Mouse (Mus musculus): Measurements from ENCODE around the gene Atat1. TPM values are rescaled to one million over a fixed set of nuclear protein-coding genes. Genes with fewer than 3 reads are reported as not detected.

Atat1 gene
- total RNA-seq, 2 experiments from 2014 or later, result 6.0 to 10.7 TPM

DNA sequence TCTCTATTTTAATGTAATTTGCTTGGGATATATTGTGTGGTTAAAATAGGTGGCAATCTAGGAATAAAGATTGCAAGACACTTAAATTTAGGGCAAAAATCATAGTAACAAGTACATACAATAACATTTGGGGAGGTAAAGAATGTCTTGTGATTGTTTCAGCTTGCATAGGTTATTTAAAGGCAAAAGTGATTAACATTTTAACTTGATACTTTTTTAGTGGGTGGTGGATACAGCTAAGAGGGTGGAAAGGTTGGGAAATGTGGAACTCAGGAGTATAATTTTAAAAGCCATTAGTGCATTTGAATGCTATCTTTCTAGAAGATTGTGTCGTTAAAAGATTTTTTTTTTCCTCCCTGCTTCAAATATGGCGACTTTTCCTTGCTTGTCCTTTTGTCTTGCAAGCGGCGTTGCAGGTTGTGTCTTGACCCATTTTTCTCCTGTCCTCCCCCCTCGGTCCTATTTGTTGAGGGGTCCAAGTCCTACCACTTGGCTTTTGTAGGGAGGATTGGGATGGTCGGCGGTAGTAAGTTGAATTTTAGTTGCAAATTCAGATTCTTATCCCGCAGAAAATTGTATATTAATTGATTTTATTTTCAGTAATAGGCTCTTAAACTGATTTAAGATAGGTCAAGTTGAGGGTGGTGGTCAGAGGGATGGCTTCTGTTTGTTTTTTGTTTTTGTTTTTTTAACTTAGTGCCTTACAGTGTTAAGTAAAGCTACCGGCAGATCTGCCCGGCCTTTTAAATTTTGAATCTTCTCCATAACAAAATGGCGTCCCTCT lies 8.6 kb upstream of the Atat1 start:
- no peak for ATAC-seq (replicated peaks; ENCODE audit: poor library complexity)

DNA sequence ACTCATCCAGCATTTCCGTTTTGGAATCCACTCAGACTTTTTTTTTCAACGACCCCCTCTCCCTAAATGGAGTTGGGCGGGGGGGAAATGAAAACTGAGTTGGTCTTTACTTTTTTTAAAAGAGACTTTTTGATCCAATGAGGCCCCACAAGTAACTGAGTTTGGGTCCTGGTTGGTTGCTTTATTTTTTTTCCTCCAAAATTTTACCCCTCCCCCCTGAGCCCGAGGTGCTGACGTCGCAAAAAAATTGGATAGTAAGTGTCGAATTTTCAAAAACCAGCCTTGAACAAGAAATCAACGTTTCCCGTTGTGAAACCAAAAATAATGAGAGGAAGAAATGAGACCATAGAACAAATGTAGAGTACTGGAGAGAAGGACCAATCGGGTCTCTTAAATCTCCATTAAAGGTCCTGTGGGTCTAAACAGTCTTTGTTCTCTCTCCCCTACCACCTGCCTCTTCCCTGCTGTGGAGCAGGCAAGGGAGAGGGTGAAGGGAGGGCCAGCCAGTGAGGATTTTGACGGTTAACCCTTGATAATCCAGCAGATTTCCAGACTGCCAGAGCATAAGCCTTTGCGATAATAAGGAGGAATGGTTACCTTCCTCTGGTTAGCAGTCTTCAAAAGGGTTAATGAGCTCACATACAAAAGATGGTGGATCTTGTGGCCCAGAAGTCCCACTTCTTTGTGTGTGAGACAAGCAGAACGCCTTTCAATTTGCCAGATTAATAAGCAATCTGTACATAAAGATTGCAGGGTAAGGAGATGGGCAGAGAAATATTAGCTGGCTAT lies 7.8 kb upstream of the Atat1 start:
- no peak for ATAC-seq (replicated peaks; ENCODE audit: poor library complexity)

DNA sequence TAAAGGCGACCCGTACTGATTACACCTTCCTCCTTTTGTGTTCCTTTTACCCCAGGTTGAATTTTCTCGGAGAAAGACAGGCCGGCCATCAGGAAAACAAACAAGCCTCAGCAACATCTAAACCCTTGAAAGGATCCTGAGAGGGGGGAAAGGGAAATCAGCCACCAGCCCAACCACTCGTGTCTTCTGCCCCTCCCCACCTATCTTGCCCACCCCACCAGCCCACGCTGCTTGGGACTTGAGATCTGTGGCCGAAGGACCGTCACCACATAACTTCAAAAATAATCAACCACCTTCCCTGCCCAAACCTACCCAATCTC lies 7.2 kb upstream of the Atat1 start:
- ATAC-seq (replicated peaks; ENCODE audit: poor library complexity), result no peak

DNA sequence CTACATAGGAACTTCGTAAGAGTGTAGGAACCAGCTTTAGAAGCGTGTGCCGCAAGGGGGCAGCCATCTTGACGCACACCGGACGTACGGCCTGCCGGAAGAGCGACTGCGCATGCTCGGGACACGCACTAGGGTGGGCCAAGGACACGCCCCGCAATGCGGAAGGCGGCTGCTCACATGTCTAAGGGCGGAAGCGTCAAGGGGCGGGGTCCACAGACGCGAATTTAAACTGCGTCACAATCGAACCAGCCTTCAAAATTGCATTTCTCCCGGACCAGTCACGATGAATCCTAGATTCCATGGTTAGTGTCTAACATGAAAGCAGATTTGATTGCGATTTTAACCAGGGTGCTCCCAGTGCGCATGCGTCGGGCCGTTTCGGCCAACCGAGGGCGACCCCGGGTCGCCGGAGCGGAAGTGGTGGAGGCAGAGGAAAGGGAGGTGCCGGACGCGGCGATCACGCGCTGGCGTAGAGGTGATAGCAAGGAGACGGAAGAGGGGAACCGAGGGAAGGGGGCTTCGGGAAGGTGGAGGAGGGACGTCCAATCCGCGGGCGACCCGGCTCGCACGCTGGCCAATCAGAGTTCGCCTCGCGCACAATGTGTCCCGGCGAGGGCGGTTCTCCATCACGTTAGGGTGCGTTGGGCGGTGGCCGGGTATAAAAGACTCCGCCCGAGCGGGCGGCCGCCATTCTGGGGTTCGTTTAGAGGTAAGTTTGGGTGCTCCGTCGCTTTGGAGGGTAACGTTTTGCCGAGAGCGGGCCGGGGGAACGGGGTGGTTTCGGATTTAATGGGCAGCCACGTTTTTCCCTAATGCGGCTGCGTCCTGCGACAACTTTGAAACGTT lies 6.6 kb upstream of the Atat1 start, which contains the start of the genes Mrps18b and Ppp1r10:
Gene Mrps18b (minus strand): TSS at position 93 of the 846 bp plus-strand sequence.
Gene Ppp1r10 (plus strand): TSS at position 138 of the 846 bp plus-strand sequence.
- ATAC-seq (replicated peaks; ENCODE audit: poor library complexity), result peak; percentile 72

DNA sequence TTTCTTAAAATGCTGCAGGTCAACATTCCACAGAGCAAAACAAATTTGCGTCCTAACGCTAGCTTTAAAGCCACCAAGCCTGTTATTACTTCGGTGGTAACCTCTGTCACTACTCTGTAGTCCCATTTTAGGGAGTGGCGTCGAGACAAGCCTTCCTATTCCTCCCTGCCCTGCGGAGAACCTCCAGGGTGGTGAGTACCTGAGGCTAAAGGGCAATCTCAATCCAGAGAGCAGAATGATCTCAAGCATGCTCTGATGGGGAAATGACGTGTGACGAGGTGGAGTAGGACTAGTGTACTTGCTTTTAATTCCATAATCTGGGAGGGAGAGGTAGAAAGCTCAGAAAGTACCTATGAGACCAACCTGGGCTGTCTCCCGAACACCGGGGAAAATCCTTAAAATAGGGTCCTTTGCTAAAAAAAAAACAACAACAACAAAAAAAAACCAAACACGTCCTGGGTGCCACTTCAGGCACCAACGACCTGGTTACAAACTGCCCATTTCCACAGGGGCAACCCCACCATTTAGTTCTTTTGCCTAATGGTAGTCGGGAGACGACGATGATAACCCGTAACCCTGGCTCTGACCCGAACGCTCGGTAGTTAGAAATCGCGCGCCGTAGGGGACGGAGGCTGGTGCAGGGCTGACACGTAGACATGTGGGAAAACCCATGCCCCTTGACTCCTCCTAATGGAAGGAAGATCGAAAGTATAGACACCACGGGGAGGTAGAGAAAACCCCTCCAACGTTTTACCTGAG lies 5.8 kb upstream of the Atat1 start:
- peak; percentile 1 for ATAC-seq (replicated peaks; ENCODE audit: poor library complexity)

DNA sequence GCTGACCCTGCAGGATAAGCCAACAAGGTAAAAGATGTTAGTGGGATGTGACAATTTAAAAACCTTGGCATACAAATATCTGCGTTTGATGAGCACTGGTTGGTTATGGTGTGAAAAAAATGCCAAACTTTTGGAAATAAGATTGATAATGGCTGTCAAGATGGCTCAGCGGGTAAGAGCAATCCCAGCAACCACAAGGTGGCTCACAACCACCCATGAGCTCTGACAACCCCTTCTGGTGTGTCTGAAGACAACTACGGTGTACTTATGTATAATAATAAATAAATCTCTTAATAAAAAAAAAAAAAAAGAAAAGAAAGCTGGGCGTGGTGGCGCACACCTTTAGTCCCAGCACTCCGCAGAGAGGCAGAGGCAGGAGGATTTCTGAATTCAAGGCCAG lies 5.1 kb upstream of the Atat1 start:
- no peak for ATAC-seq (replicated peaks; ENCODE audit: poor library complexity)

DNA sequence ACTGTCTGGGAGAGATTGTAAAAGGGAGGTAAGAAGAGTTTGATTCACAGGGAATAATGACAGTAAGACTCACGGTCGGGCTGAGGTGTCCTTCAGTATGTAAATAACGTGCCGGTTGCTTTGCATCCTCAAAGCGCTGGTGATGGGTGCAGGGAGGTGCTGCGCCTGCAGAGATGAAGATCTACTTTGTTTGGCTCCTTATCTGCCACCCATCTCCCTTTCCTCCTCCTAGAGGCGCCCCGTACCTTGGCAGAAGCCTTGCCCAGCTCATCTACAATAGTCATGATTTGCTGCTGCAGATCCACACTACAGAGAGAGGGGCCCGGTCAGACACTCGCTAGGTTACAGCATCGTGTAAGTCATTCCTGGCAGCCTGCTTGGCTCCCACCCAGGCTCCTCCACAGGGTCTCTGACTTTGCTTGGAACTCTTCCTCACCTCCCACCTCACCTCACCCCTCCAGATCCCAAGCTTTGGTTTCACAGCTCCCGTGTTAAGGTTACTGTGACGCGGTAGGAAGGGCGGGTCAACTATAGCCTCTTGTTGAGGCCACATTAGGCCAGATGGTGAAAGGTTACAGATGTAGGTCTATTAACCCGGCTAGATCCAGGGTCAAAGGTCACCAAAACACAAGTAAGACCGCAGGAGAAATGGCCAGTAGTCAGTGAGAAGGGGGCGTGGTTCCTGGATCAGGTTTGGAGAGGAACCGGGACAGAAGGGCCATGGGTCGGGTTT lies 523 bp downstream of the Atat1 start:
- peak; percentile 25 for ATAC-seq (replicated peaks; ENCODE audit: poor library complexity)

DNA sequence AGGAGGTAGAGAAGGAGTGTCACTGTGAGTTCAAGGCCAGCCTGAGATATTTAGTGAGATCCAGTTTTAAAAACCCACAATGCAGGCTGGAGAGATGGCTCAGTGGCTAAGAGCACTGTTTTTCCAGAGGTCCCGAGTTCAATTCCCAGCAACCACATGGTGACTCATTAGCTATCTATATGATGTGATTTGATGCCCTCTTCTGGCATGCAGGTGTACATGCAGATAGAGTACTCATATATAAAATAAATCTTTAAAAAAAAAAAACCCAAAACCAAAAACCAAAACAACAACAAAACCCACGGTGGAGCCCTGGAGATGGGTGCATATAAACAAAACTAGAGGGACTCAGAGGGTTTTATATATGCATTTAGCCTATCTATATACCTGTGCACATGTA lies 2.3 kb downstream of the Atat1 start:
- no peak for ATAC-seq (replicated peaks; ENCODE audit: poor library complexity)

DNA sequence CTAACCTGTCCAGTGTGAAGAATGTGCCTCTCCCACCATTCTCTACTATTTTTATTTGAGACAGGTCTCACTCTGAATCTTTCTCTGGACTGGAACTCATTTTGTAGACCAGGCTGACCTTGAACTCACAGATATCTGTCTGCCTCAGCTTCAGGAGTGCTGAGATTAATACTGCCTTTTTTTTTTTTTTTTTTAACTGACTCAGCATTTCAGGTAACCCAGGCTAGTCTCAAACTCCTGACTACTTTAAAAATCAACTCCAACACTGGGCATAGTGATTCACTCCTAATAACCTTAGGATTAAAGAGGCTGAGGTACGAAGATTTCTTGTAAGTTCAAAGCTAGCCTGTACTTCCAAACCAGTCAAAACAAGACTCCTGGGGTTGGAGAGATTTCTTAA lies 4.3 kb downstream of the Atat1 start:
- no peak for ATAC-seq (replicated peaks; ENCODE audit: poor library complexity)

DNA sequence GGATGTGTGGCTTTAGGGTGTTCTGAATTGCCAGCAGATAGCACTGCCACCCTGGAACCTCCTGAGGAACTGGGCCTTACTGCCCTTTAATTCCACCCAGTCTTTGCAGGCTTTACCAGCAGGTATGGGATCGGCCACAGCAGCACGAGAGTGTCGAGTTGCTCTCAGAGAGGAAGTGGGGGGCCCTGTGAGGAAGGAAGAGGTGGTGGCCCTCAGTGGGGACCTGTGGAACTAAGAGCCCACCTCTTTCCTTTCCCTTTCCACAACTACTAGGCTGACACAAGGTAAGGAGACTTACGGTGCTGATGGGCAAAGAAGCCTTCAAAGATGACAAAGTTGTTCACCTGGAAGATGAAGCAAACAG lies 5.9 kb downstream of the Atat1 start:
- ATAC-seq (replicated peaks; ENCODE audit: poor library complexity), result peak; percentile 32

DNA sequence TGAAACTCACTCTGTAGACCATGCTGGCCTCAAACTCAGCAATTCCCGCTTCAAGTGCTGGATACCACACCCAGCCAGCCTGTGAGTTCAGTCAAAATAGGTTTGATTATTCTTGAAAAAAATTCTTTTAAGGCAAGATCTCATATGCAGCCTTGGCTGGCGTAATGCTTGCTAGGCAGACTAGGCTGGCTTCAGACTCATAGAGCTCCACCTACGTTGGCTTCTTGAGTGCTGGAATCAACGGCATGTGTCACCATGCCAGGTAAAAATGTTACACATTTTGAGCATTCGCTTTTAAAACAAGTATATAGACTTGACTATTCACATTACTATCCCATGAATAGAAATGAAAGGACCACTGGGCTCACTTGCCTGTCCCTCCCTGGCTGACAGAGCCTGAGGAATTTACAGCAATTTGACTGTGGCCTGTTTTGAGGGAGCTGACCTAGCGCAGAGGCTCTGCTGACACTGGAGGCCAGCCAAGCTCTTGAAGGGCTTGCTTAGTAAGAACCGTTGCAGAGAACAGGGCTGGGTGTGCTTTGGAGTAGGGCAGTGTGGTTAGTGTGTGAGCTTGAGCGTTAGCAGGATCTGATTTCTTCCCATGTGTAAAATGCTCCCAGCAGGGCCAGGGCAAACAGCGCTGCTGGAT lies 6.4 kb downstream of the Atat1 start:
- peak; percentile 56 for ATAC-seq (replicated peaks; ENCODE audit: poor library complexity)

DNA sequence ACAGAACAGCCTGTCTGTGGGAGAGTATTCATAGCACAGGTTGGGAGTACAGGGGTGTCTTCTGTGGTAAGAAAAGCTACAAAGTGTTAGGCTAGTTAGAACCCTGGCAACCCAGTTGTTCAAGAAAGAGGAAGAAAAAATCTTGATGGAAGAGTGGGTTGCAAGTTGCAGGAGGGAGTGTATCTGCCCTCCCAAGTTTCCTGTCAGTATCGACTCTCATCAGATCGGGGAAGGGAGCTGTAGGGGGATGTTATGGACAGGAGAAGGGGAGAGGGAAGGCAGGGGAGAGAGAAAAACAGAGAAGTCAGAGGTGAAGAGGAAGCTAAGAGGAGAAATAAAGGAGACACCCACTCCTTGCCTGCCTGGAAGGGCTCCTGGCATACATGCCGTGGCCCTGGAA lies 9.2 kb downstream of the Atat1 start:
- ATAC-seq (replicated peaks; ENCODE audit: poor library complexity), result no peak

DNA sequence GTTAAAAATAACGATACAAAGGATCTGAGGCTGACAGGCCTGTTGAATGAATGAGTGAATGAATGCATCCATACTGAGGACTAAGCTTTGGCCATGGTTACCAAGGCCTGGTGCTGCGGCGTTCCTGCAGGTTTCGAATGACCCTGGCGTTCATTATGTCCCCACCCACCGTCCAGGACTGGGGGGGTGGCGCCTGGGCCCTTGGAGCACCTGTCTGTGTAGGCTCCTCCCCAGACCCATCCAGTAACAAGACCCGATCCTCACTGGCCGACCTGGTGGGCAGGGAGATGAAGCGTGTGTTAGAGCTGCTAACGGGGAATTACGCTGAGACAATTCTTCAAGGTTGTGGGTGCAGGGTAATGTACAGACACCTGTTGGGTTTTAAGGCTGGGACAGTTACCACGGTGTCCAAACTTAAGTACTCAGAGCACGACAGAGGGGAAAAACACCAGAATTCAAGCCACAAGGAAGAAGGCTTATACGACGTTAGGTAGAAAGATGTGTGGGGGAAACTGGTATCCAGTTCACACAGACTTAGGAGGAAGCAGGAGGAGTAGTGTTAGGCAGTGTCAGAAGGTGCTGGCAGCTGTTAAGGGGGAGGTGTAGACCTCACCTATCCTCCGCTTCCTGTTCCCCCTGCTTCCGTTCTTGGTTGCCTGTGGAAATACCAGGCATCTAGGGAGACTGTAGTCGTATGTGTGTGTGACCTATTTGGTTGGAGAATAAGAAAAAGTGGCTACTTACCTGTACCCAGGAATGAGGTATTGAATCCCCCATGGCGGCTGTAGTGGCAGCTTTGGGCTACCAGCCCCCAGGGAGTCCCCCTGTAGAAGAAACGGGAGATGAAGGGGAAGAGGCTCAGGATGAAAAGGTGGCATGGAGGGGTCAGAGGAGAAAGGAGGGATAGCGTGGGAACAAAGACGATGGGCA lies 12.0 kb downstream of the Atat1 start:
- peak; percentile 21 for ATAC-seq (replicated peaks; ENCODE audit: poor library complexity)

DNA sequence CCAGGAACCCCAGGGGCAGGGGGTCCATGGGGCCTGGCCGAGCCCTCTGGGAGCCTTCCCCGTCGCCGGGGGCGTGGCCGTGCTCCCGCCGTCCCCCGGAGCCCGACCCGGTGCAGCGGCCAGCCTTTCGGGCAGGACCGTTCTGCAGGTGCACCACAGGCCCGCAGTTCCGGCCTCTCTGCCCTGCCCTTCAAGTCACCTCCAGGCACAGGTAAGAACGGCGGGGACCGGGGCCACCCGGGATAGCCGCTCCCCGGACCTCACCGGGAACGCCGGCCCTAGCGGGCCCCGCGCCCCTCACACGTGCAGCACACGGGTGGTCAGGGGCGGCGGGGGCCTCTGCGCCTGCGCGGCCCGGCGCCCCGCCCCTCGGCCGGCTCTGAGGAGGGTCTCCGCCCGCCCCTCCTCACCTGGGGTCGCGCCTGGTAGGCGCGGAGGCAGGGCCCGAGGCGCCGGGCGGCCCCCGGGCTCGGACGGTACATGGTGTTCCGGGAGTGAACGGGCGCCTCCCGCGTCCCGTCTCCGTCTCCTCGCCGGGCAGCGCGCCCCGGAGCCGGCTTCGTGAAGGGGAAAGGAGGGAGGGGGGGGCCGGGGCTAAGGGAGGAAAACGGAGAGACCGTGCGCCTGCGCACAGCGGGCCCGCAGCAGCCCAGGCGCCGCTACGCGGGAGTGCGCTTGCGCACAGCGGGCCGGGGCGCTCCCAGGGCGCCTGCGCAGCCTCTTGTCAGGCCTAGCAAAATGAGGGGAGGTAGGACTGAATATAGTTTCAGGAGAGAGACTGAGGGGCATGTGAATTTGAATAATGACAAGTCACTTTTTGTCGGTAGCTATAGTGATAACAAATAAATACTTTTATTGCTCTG lies 12.9 kb downstream of the Atat1 start, which contains the start of gene 2310061I04Rik:
Gene 2310061I04Rik (minus strand): TSS at position 651 of the 863 bp plus-strand sequence.
- peak; percentile 72 for ATAC-seq (replicated peaks; ENCODE audit: poor library complexity)

DNA sequence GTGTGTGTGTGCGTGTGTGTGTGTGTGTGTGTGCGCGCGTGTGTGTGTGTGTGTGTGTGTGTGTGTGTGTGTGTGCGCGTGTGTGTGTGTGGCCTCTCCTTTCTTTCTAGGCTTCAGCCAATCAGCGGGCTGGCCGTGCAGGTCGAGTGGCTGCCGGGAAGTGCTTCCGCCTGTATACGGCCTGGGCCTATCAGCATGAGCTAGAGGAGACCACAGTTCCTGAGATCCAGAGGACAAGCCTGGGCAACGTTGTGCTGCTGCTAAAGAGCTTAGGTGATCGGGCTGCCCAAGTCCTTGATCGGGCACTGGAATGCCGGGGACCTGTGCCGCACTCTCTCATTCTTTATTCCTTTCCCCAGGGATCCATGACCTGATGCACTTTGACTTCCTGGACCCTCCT lies 22.1 kb downstream of the Atat1 start:
- no peak for ATAC-seq (replicated peaks; ENCODE audit: poor library complexity)

DNA sequence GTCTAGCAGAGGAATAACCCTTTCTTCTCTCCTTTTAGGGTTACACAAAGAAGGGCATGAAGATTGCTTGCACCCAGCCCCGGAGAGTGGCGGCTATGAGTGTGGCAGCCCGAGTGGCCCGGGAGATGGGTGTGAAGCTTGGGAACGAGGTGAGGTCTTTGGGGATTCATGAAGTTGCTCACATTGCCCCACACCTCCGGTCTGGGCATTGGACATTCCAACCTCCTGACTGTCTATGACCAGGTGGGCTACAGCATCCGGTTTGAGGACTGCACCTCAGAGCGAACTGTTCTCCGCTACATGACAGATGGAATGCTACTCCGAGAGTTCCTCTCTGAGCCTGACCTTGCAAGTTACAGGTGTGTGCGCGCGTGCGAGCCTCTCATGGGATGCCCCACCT lies 26.1 kb downstream of the Atat1 start:
- no peak for ATAC-seq (replicated peaks; ENCODE audit: poor library complexity)

DNA sequence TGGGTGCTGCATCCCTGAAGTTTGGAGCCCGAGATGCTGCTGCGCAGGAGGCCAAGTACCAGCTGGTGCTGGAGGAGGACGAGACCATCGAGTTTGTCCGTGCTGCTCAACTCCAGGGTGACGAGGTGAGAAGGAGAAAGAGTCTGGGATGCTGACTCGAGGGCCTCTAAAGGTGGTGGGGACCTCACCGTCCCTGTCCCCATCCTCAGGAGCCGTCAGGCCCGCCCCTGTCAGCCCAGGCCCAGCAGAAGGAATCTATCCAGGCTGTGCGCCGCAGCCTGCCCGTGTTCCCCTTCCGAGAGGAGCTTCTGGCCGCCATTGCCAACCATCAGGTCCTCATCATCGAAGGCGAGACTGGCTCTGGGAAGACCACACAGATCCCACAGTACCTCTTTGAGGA lies 27.0 kb downstream of the Atat1 start:
- ATAC-seq (replicated peaks; ENCODE audit: poor library complexity), result no peak
